Mouse (Mus musculus): Measurements from ENCODE around the gene Marc2. TPM values are rescaled to one million over a fixed set of nuclear protein-coding genes. Genes with fewer than 3 reads are reported as not detected.
A peak's percentile ranks its signal among the peaks of the same experiment; 100 is the strongest.

The Marc2 gene
- total RNA-seq, 2 experiments from 2014 or later = 150 to 175 TPM

GRCm38 (mm10) chr1:184857216-184857615 is 11.0 kb upstream of the Marc2 start:
- DNase-seq (ENCODE audit: low spot score in 2 of 2) = peak; percentile 53 to 55

GRCm38 (mm10) chr1:184853922-184854321 is 7.7 kb upstream of the Marc2 start:
- DNase-seq (ENCODE audit: low spot score in 2 of 2) = no peak

DNA sequence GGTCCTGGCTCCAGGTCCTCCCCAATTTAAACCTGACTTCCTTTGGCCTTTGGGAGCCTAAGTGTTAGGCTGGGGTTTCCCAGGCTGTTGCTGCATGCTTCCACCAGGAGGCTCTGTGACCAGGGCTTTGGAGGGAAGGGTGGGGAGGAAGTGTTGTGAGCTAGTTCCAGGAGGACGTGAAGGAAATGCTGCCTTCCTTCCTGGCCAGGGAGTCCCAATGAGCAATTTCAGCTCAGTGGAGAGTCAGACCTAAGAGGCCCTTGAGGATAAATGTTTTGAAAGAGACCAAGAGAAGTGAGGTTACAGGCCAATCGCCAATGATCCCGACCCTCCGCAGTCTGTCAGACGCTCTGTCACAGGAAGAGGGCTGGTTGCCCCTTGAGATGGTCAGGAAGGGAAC is 7.1 kb upstream of the Marc2 start:
- peak; percentile 69 to 75 for DNase-seq (ENCODE audit: low spot score in 2 of 2)

DNA sequence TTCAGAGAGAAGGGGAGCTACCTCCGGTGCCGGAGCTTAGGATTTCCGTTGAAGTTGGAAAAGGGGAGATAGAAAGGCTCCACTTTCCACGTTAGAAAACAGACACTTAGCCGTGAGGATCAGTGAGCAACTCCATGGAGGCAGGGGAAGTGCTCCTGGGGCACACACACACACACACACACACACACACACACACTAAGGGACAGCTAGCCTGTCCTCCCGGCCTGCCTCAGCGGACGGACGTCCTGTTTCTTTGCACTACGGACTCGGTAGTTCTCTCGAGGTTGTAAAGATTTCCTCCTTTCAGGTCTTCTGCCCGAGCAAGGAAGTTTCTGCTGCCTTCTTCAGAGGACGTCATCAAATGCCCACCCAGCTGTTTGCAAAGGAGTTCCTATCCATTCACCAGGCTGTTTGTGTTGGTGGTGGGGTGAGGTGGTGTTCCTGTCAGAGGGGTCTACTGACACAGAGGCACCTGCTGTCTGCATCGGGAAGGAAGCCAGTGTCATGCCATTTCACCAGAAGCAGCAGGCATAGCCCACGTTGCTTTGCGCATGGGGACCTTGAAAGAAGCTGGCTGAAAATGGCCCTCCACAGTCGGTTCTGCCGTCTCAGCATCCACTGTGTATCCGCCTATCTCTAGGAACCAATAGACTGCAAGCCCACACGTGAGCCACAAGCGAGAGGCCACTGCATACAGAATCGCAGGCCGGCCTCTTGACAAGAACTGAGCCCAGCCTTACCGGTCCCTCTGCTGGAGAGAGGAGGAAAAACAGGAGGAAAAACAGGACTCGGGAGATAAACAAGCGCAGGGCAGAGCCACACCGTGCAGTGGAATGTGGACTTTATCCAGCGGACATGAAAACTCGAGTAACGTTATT is 5.7 kb upstream of the Marc2 start:
- DNase-seq (ENCODE audit: low spot score in 2 of 2) = peak; percentile 81 to 84

- DNase-seq (ENCODE audit: low spot score in 2 of 2) = no peak
Observed at GRCm38 (mm10) chr1:184851166-184851565, 4.9 kb upstream of the Marc2 start.

- DNase-seq (ENCODE audit: low spot score in 2 of 2) = no peak
Observed at GRCm38 (mm10) chr1:184846973-184847372, 722 bp upstream of the Marc2 start.

GRCm38 (mm10) chr1:184845111-184846071 is 860 bp downstream of the Marc2 start:
- DNase-seq (ENCODE audit: low spot score in 2 of 2) = peak; percentile 84 to 88

GRCm38 (mm10) chr1:184844326-184845066 is 1.8 kb downstream of the Marc2 start:
- peak in 1 of 2 experiments; percentile 34 for DNase-seq (ENCODE audit: low spot score in 2 of 2)

- no peak for DNase-seq (ENCODE audit: low spot score in 2 of 2)
Observed at GRCm38 (mm10) chr1:184837649-184838048, 8.6 kb downstream of the Marc2 start.

GRCm38 (mm10) chr1:184836350-184836749 is 9.9 kb downstream of the Marc2 start:
- no peak for DNase-seq (ENCODE audit: low spot score in 2 of 2)

- DNase-seq (ENCODE audit: low spot score in 2 of 2) = no peak
Observed at GRCm38 (mm10) chr1:184833499-184833898, 12.8 kb downstream of the Marc2 start.

- DNase-seq (ENCODE audit: low spot score in 2 of 2) = no peak
Observed at GRCm38 (mm10) chr1:184832211-184832610, 14.0 kb downstream of the Marc2 start.

- no peak for DNase-seq (ENCODE audit: low spot score in 2 of 2)
Observed at GRCm38 (mm10) chr1:184829897-184830296, 16.4 kb downstream of the Marc2 start.

DNA sequence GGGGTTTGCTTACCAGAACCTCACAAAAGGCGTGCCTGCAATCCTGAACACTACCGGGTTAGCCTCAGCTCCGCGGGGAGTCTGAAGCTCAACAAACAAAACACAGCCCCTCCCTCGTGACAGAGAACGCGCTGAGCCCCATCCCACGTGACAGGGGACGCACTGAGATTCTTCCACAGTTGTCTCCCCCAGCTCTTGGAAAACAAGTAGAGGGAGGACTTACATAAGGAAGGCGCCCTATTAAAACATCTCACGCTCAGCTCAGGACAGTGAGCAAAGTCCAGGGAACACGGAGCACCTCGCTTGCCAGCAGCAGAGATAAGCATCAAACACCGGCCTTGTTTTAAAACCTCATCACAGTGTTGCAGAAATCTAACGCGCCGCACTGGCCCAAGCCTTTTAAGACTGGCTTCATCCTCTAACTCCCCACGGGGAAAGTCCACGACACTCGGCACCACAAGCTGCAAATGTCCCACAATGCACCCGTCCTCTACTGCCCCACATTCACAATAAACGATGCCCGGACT is 19.0 kb downstream of the Marc2 start:
- peak in 1 of 2 experiments; percentile 26 for DNase-seq (ENCODE audit: low spot score in 2 of 2)

DNA sequence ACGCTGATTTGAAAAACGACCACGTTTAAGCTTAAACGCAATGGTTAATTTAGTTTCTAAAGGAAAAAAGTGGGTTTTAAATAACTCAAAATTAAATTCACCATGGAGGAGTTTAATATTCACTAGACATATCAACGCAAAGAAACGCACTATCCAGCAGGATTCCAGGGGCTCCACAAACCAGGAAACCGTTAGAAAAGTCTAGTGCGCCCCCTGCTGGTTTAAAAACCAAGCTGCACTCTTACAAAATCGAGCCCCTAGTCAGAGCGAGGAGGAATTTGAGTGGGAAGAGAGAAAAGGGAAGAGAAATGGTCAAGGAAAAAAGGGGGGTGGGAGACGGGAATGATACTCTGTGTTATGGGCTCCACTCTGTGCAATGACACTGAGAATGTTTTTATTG is 21.2 kb downstream of the Marc2 start:
- DNase-seq (ENCODE audit: low spot score in 2 of 2) = peak in 1 of 2 experiments; percentile 44

GRCm38 (mm10) chr1:184824439-184824851 is 21.8 kb downstream of the Marc2 start:
- DNase-seq (ENCODE audit: low spot score in 2 of 2) = peak; percentile 87 to 94

DNA sequence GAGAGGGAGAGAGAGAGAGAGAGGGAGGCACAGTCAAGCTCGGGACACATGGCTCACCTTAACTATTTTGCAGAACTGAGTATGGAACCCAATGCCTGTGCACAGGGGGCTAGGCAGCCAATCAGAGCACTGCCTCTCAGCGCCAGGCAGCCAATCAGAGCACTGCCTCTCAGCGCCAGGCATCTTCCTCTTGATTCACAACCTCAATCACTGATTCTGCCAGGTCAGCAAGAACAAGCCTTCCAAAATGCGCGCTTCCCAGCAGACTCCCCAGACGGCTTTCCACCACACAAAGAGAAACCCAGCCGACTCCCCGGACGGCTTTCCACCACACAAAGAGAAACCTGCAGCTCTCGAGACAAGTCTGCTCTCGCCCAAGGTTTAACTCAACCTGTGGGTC is 23.6 kb downstream of the Marc2 start:
- DNase-seq (ENCODE audit: low spot score in 2 of 2) = peak; percentile 40 to 45

- no peak for DNase-seq (ENCODE audit: low spot score in 2 of 2)
Observed at GRCm38 (mm10) chr1:184817768-184818167, 28.5 kb downstream of the Marc2 start.

DNA sequence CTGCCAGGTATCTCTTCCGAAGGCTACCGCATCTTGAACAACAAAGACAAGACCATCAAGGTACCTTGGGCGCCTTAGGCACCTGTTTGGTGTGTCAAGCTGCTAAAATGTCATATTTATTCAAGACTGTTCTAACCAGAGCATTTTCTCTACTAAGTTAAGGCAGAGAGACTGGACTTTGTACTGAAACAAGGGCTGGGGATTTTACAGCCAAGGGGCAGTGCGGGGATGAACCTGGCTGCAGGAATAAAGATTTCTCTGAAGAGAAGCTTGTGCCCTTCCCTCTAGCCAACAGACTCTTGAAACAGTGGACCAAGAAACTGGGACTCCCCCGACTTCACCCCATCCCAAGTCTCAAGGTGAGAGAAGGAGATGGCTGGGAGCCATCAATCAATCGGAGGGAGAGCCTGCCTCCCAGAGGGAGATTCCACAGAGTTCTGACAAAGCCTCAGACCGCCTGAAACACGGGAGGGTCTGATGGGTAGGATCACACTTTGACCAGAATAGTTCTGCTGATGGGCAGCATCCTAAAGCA is 34.5 kb downstream of the Marc2 start:
- no peak for DNase-seq (ENCODE audit: low spot score in 2 of 2)

GRCm38 (mm10) chr1:184810780-184811575 is 35.3 kb downstream of the Marc2 start, which contains the start of gene Marc1:
Marc1 (minus strand) TSS chr1:184811313.
- no peak for DNase-seq (ENCODE audit: low spot score in 2 of 2)
